Mouse (Mus musculus): ENCODE results near the gene Gdpd5. TPM values are rescaled to one million over a fixed set of nuclear protein-coding genes. Genes with fewer than 3 reads are reported as not detected.
A peak's percentile ranks its signal among the peaks of the same experiment; 100 is the strongest.
"Not testable (repeated sequence)": the region's sequence is repeated elsewhere in the genome, so short reads cannot be mapped to it uniquely, and the experiment has no call there.

The Gdpd5 gene
- polyA plus RNA-seq, 1 experiment: 24.0 TPM

DNA sequence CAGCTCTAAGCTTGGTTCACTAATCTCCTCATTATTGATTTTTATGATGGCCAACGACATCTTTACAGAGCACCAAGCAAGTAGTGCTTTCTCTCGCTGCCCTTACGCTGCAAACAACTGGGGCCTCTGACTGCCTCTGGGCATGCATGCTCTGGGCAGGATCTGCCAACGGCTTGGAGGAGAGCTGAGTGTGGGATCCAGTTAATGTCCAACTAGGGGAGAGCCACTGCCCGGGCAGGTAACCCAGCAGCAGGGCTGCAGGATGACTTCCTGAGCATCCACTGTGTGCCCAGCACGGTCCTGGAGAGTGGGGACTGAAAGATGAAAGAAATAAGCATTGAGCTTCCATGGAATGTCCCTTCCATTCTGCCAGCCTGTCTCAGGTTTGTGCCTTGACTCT is 14.5 kb upstream of the Gdpd5 start:
- no peak for DNase-seq (ENCODE audit: low read depth)

GRCm38 (mm10) chr7:99374325-99374724 is 6.9 kb upstream of the Gdpd5 start:
- not testable (repeated sequence) for DNase-seq (ENCODE audit: low read depth)

DNA sequence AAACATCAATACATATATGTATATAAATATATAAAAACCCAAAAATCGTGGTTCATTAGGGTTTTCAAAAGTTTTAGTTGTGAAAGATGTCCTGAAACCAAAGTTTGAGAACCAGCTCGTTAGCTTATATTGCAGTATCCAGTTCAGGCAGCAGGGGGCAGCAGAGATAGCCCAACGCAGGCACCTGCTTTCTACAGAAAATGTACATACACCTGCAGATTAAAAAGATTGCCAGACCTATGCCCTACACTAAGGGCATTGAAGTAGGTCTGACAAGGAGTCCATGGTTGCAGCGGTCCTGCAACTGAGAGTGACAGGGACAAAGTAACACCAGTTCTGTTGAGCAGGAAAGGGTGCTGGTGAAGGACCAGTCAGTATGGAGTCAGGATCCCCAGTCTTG is 5.8 kb upstream of the Gdpd5 start:
- no peak for DNase-seq (ENCODE audit: low read depth)

DNA sequence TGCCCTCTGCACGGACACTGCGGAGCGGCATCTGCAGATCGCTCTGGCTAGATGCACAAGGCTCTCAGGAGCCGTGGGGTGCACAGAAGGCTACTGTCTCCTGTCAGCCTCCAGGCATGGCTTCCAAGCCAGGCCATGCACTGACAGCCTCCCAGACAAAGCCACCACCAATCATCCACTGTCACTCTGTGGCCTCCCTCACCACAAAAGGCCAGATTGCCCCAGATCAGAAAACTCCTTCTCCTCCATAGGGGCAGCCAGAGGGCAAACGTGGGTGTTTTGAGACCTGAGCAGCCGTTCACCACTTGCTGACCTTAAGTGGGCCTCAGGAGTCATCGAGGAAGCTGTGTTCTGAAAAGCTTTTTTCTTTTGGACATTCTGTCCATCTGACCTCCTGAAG is 2.3 kb upstream of the Gdpd5 start:
- DNase-seq (ENCODE audit: low read depth): no peak

DNA sequence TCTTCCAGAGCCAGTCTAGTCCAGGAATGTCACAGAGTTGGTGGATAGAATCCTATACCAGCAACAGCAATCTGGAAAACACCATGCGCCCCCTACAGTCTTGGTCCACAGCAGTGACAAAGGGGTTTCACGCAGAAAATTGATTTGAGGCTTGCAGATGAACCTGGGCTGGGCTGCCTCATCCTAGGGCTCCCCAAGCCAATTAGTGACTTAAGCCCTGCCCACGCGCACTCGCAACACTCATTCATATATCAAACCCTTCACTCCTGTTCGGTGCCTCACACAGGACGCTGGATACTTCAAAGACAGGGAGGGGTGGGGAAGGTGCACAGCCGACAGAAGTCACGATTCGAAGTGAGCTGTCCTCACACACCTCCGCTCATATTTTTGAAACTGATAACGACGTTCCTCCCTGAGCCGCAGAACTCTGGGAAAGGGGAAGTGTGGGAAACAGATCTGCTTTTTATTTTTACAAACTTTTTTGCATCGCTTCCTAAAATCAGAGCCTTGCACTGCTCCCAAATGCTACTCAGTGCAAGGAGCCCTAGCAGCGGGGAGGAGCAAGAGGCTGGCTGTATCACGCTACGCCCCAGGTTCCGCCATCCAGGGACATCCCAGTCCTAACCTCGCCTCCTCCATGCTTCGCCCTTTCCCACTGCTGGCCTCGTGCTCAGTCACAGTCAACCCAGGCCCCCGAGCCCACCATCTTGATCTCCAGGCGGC is 562 bp upstream of the Gdpd5 start:
- no peak for DNase-seq (ENCODE audit: low read depth)

DNA sequence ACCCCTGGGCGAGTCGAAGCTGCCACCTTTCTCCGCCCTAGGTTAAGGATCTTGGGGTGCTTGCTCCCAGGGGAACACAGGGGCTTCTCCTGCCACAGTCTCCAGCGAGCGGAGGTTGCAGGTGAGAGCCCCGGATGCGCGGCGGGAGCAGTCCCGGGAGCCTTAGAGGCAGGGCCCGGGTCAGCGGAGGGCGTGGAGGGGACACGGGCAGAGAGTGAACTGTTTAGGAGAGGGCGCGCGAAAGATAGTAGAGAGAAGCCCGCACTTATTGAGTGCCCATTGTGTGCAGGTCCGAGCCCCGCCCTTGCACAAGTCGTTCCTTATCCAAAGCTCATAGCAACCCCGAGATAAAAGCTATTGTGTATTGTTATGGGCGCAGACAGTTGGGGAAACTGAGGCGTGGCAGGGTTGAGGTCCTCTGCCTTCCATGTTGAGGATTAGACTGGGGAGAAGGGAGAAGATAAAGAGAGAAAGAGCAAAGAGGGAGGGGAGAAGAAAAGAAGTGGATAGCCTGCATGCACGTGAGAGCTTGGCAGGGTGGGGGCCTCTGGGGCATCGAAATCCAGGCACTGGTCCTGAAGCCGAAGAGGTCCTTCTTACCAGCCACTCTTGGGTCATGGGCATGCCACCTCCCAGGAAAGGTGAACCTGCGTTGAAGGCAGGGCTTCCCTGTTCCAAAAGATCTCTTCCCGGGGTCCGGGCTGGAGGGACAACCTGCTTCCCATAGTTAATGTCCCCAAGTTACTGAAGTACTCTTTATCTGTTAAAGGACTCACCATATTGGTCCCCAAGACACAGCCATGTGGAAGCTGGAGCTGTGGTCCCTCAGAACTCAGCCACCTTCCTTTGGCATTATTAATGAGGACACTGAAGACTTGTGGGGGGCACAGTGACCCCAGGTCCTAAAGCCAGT is 1.1 kb downstream of the Gdpd5 start:
- no peak for DNase-seq (ENCODE audit: low read depth)

GRCm38 (mm10) chr7:99383246-99383645 is 2.0 kb downstream of the Gdpd5 start:
- DNase-seq (ENCODE audit: low read depth): no peak

DNA sequence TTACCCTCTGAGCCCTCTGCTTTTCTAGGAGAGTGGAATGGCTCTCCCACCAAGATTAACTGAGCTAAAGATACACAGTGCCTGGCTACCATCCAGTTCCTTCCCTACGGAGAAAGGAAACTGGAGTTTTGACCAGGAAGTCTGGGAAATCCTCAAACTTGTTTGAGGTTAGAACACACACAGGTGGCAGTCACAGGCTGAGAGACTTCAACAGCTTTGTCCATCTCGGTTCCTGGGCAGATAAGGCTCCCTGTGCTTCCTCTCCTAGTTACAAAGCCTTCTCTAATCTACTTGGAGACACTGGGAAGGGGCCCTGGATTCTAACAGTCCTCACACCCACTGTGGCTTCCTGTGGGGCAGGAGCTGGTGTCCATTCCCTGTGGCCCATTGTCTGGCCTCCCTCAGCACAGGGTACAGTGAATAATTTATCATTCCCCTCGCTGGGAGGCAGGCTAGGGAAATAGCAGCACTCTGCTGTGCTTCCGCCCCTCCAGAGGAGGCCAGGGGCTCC is 2.9 kb downstream of the Gdpd5 start:
- DNase-seq (ENCODE audit: low read depth): no peak

DNA sequence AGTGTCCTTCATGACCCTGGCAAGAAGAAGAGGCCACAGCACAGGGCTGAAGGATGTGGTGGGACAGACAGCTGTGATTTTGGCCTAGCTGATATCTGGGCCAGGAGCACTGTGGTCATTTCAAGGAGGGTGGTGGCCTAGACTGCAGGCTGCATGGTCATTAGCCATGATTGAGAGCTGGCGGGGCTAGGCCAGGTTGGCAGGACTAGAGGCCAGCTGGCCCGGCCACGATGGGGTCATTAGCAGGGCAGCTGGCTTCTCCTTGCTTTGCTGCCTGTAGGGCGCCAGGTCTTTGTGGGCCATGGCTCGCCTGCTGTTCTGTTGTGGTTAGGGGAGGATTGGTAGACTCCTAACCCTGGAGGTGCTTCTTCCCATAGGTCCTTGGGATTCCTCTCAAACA is 4.8 kb downstream of the Gdpd5 start:
- no peak for DNase-seq (ENCODE audit: low read depth)

DNA sequence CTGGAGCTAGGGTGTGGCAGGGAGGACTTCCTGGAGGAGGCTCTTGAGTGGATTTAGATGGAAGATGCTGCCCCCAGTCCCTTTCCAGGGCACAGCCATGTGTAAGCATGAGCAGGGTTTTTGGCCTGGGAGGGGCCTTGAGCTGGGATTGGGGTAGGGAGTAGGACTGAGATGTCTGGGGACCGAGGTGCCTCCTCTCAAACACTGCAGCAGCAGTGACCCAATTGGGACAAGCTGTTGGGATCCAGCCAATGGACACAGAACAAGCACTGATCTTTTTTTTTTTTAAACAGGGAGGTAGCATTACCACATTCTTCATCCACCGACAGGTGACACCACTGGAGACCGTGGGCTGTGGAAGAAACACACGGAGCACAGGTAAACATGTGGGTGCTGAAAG is 5.6 kb downstream of the Gdpd5 start:
- no peak for DNase-seq (ENCODE audit: low read depth)

GRCm38 (mm10) chr7:99387356-99387755 is 6.1 kb downstream of the Gdpd5 start:
- DNase-seq (ENCODE audit: low read depth): no peak

DNA sequence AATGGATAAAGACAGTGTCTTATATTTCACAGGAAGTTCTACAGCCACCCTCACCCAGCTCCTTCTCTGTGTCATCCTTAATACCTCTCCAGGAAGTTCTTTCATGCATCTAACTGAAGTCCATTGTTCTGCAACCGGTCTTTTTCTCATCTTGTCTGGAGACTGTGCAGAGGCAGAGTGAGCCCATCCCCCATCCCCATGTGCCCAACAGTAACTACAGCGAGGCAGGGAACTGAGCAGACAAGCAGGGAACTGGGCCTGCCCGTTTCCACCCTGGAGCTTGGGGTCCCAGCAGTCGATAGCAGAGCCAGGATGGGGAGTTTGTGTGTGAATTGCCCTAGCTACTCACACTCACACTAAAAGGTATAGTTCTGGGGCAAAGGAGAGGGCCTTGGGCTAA is 9.3 kb downstream of the Gdpd5 start:
- DNase-seq (ENCODE audit: low read depth): no peak

GRCm38 (mm10) chr7:99392696-99393095 is 11.5 kb downstream of the Gdpd5 start:
- DNase-seq (ENCODE audit: low read depth): no peak

- DNase-seq (ENCODE audit: low read depth): peak; percentile 75
Observed at GRCm38 (mm10) chr7:99393711-99394325, 12.6 kb downstream of the Gdpd5 start.

GRCm38 (mm10) chr7:99395385-99395784 is 14.2 kb downstream of the Gdpd5 start:
- DNase-seq (ENCODE audit: low read depth): no peak

DNA sequence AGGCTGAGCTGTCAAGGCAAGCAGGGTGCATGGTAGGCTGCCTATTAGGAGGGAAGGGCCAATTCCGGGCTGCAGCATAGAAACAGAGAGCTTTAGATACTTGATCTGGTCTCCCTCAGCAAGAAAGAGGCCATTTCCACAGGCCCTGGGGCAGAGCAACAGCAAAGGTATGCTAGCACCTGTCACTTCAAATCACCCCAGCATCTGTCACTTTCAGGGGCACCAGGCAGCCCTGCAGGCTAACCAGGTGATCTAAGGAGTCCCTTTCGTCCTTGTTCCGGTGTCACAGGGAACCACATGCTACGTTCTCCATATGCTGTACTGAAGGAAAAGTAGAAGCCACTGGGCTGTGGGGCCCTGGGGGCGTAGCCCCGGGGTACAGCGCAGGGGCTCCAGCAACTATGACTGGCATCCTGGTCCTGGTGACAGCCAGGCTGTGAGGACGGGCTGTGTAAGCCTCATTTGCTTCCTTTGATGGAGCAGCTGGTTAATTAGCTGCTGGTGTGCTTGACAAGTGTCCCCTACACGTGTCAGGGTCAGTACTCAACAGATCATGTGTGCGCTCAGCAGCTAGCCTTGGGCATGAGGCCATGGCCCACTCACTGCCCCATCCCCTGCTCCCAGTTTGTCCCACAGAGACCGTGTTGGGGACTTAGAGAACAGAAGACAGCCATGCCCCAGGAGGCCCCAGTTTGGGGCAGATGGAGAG is 14.8 kb downstream of the Gdpd5 start:
- no peak for DNase-seq (ENCODE audit: low read depth)

DNA sequence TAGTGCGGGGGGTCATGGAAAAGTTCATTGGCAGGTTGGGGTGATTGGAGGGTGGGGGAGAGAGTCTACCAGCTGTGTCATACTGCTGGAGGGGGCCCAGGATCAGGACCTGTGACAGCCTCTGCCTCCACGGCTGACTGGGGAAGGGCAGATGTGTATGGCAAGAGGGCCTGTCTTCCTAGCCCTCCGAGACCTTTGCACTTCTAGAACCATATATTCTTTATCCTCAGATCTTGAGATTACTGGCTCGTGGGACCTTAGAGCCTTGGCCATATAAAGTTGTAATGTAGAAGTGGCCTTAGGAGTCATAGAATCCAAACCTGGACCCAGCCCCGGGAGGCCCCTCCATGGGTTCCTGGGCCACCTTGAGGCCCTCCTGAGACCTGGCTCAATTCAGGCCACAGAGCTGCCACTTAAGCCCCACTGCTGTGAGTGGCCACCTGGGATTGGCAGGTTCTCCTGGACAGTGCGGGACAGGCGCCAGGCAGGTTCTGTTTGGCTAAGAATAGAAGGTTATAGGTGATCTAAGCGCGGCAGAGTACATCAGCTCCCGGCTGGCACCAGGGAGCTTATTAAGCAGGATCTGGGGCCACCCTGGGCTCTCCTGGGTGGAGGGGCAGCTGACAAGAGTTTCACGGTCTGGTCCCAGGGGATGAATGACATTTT is 15.9 kb downstream of the Gdpd5 start:
- no peak for DNase-seq (ENCODE audit: low read depth)

- DNase-seq (ENCODE audit: low read depth): no peak
Observed at GRCm38 (mm10) chr7:99401373-99401772, 20.2 kb downstream of the Gdpd5 start.

- no peak for DNase-seq (ENCODE audit: low read depth)
Observed at GRCm38 (mm10) chr7:99402477-99402876, 21.3 kb downstream of the Gdpd5 start.

DNA sequence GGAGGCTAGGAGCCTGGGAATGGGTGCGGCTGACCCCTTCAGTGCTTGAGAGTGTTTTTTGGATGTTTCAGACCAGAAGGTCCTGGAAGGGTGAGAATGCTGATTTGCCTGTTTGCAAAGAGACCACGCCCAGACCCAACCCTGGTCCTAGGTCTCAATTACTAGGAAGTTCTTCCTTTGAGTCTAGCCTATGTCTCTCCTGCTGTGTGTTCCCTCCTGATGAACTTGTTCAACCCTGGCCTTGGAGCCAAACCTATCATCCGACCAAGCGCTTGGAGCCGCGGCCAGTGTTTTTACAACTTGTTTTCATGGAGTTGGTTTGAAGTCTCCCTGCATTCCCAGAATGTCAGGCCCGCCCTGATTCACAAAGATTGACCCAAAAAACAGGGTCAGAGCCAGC is 22.0 kb downstream of the Gdpd5 start:
- no peak for DNase-seq (ENCODE audit: low read depth)

- no peak for DNase-seq (ENCODE audit: low read depth)
Observed at GRCm38 (mm10) chr7:99404031-99404735, 23.0 kb downstream of the Gdpd5 start.

All from gonadal fat pad, adult 2 months (tissue).